In genomic region chr11:22777531-22777930, GRCm38 (mm10) we compare ENCODE assay signal across 9 mouse cellular contexts.
DNase-seq lines count a peak whose midpoint lies in the region; ATAC-seq lines count a peak whose summit lies in the region.
"Had no signal": no experiment of that assay in that cellular context is flagged by ENCODE, and none has a peak within 500 bp of the region (broad histone marks: within the 10 kb centered on the region; RNA-seq: fewer than 3 reads in every experiment).

No protein-coding gene starts in this region.

- H3K27me3 ChIP-seq in hindbrain, embryonic 11.5 days (ENCODE audit: control insufficient read depth, insufficient read depth, low read length) = no peaks in the 10 kb centered on the region
- H3K27me3 ChIP-seq in hindbrain, embryonic 10.5 days (ENCODE audit: insufficient read depth, poor library complexity, severe bottlenecking) = no peaks in the 10 kb centered on the region
- no peaks in the 10 kb centered on the region for H3K27me3 ChIP-seq in midbrain, embryonic 11.5 days (ENCODE audit: control insufficient read depth, insufficient read depth, low read length)

- no peaks in the 10 kb centered on the region for H3K9me3 ChIP-seq in hindbrain, embryonic 11.5 days (ENCODE audit: control insufficient read depth, low read length)
- no peaks in the 10 kb centered on the region for H3K9me3 ChIP-seq in hindbrain, embryonic 10.5 days
- no peaks in the 10 kb centered on the region for H3K9me3 ChIP-seq in midbrain, embryonic 11.5 days (ENCODE audit: control insufficient read depth, low read length)

- no peak overlapping the region for H3K4me3 ChIP-seq in hindbrain, embryonic 11.5 days (ENCODE audit: low read depth, low read length)
- H3K4me3 ChIP-seq in hindbrain, embryonic 10.5 days = no peak overlapping the region
- no peak overlapping the region for H3K4me3 ChIP-seq in midbrain, embryonic 11.5 days (ENCODE audit: low read depth, low read length)

- no peak overlapping the region for H3K4me2 ChIP-seq in hindbrain, embryonic 11.5 days (replicated peaks; ENCODE audit: low read depth, low read length)
- H3K4me2 ChIP-seq in midbrain, embryonic 11.5 days = no peak overlapping the region
- H3K4me2 ChIP-seq: heart, embryonic 11.5 days had no signal

- H3K9ac ChIP-seq in hindbrain, embryonic 11.5 days (ENCODE audit: low read depth, low read length) = no peak overlapping the region
- H3K9ac ChIP-seq in midbrain, embryonic 11.5 days (ENCODE audit: low read length) = no peak overlapping the region

- 95% methylated on average over 2 of the region's 2 CpGs for WGBS in hindbrain, embryonic 11.5 days
- WGBS in hindbrain, embryonic 10.5 days = 86% methylated on average over 2 of the region's 2 CpGs
- 84% methylated on average over 2 of the region's 2 CpGs for WGBS in midbrain, embryonic 11.5 days

- no peaks in the 10 kb centered on the region for H3K4me1 ChIP-seq in hindbrain, embryonic 11.5 days (replicated peaks; ENCODE audit: control insufficient read depth, insufficient read depth, low read length)
- 0 out of 2 replicates have a peak, but pooled peaks cover under 1% of the 10 kb centered on the region for H3K4me1 ChIP-seq in hindbrain, embryonic 10.5 days (replicated peaks)
- H3K4me1 ChIP-seq in midbrain, embryonic 11.5 days (ENCODE audit: control insufficient read depth, insufficient read depth, low read length) = no peaks in the 10 kb centered on the region

- no peaks in the 10 kb centered on the region for H3K36me3 ChIP-seq in hindbrain, embryonic 11.5 days (ENCODE audit: control insufficient read depth, insufficient read depth, low read length)
- H3K36me3 ChIP-seq in hindbrain, embryonic 10.5 days = no peaks in the 10 kb centered on the region
- H3K36me3 ChIP-seq in midbrain, embryonic 11.5 days (ENCODE audit: control insufficient read depth, insufficient read depth, low read length) = no peaks in the 10 kb centered on the region

- no peak overlapping the region for H3K27ac ChIP-seq in hindbrain, embryonic 11.5 days (ENCODE audit: low read depth, low read length)
- H3K27ac ChIP-seq in hindbrain, embryonic 10.5 days = no peak overlapping the region
- H3K27ac ChIP-seq in midbrain, embryonic 11.5 days (ENCODE audit: low read depth, low read length) = no peak overlapping the region

- ATAC-seq in hindbrain, embryonic 11.5 days (ENCODE audit: low FRiP score) = no peak
- ATAC-seq in midbrain, embryonic 11.5 days (ENCODE audit: low FRiP score) = no peak
- no peak for ATAC-seq in activated CD4-positive, CD25-positive, alpha-beta regulatory T cell, adult 4 months

- DNase-seq in hindbrain, embryonic 11.5 days (ENCODE audit: low spot score) = peak; percentile 26
- no peak for DNase-seq in hindbrain, embryonic 10.5 days (ENCODE audit: low spot score)
- peak; percentile 41 for DNase-seq in testis, postnatal 10 days (ENCODE audit: low spot score)
- DNase-seq in testis, postnatal 14 days (ENCODE audit: low spot score) = no peak
- DNase-seq in induced T-regulatory cell, adult 2 months (ENCODE audit: low read depth) = peak; percentile 68
- no peak for DNase-seq in cerebellum, adult 18-20 months
- no peak for DNase-seq in midbrain, embryonic 11.5 days (ENCODE audit: low spot score, missing footprints)

Comparison
In these comparisons a context has a peak if more than half of its experiments do, and no peak if none do; other contexts are left out.
1. DNase-seq: peak in hindbrain, embryonic 11.5 days (single experiment), testis, postnatal 10 days (single experiment) and induced T-regulatory cell, adult 2 months (single experiment); none in hindbrain, embryonic 10.5 days (single experiment), testis, postnatal 14 days (single experiment), cerebellum, adult 18-20 months (0 of 2) and midbrain, embryonic 11.5 days (single experiment).